Mouse (Mus musculus): ENCODE measurements around the gene Cryl1.

Gene Cryl1

DNA sequence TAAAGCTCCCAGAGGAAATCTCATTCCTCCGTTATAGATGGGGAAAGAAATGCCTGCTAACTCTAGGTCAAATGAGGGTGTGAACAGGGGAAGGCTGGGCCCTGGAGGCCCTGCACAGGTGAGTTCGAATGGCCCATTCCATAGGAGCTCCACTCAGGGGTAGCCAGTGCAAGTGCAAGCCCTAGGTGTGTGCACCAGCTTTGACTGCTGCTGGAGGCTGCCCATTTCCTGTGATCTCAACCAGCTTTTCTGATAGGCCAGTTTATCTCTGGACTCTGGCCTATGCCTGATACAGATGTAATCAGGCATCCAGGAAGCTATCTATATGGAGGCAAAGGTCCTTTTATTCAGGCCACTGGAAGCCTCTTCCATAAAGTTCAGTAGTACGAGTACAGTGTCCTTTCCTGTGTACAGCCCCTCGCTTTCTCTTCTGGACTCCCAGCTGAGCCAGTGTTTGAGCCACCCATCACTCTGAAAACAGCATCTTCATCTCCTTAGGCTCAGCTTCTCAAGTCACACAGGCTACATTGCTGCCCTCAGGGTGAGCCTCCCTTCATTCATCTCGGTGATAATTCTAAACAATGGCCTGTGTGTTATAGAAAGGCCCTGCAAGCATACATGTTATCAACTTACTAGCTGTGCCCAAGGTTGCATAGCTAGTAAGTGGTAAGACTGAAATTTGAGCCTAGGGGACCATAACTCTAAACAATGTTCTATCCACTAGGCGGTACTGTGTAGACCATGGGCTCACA is 167.9 kb downstream of the Cryl1 start:
- no peak for DNase-seq
